Mouse (Mus musculus): ENCODE results near the gene Mgat3. TPM values are rescaled to one million over a fixed set of nuclear protein-coding genes. Genes with fewer than 3 reads are reported as not detected.

Gene Mgat3
- total RNA-seq, 1 experiment from 2014 or later = not detected

DNA sequence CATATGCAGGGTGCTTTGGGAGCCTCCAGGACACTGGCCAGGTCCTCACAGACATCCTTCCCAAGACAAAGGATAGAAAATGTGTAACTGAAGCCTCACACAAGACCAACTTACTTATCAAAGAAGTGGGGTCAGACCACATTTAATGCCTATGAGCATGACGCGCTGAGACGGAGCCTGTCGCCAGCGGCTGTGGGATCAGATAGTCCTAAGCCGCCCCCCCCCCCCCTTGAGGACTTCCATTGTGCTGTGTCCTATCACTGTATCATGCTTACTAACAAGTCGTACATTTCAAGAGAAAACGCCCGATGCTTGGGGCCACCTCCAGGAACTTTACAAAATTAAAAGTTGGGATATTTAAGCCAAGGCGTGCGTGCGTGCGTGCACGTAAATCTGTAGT lies 26.4 kb upstream of the Mgat3 start:
- ATAC-seq (replicated peaks; ENCODE audit: insufficient number of reproducible peaks, low FRiP score, low TSS enrichment, poor library complexity, severe bottlenecking) = no peak

GRCm38 (mm10) chr15:80147511-80147910 lies 26.0 kb upstream of the Mgat3 start:
- ATAC-seq (replicated peaks; ENCODE audit: insufficient number of reproducible peaks, low FRiP score, low TSS enrichment, poor library complexity, severe bottlenecking) = no peak

DNA sequence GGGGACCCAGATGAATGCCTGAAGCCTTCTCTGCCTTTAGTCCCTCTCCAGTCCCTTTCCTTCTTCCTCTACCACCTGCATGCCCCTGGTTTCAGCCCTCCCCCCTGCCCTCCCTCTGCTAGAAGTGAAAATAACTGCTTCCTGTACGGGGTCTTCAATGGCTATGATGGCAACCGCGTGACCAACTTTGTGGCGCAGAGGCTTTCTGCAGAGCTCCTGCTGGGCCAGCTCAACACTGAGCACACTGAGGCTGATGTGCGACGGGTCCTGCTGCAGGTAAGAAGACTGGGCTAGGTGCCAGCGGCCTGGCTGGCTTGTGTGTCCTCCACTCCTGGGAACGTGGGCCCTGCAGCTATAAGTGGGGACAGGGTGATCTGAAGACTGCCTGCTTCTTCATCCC lies 25.0 kb upstream of the Mgat3 start:
- no peak for ATAC-seq (replicated peaks; ENCODE audit: insufficient number of reproducible peaks, low FRiP score, low TSS enrichment, poor library complexity, severe bottlenecking)

- ATAC-seq (replicated peaks; ENCODE audit: insufficient number of reproducible peaks, low FRiP score, low TSS enrichment, poor library complexity, severe bottlenecking) = no peak
Measured at GRCm38 (mm10) chr15:80149517-80149916, 24.0 kb upstream of the Mgat3 start.

GRCm38 (mm10) chr15:80152663-80153062 lies 20.9 kb upstream of the Mgat3 start:
- ATAC-seq (replicated peaks; ENCODE audit: insufficient number of reproducible peaks, low FRiP score, low TSS enrichment, poor library complexity, severe bottlenecking) = no peak

DNA sequence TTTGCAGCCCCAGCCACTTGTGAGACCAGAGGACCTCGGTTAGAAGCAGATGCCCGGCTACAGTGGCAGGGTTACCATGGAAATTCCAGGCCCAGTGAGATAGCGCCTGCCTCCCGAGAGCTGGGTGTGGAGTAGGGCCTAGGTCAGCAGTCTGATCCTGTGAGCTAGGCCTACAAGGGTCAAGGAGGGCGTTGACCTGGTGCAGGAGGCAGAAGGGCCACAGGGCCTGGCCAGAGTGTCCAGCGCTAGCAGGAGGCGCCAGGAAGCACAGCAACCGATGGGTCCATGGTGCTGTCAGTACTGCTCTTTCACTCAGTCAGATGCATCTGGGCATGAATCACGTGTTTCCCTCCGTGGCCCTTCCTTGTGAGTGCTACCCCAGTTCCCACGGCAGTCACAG lies 19.8 kb upstream of the Mgat3 start:
- no peak for ATAC-seq (replicated peaks; ENCODE audit: insufficient number of reproducible peaks, low FRiP score, low TSS enrichment, poor library complexity, severe bottlenecking)

- no peak for ATAC-seq (replicated peaks; ENCODE audit: insufficient number of reproducible peaks, low FRiP score, low TSS enrichment, poor library complexity, severe bottlenecking)
Measured at GRCm38 (mm10) chr15:80155707-80156106, 17.8 kb upstream of the Mgat3 start.

GRCm38 (mm10) chr15:80157197-80157943 lies 16.2 kb upstream of the Mgat3 start:
- no peak for ATAC-seq (replicated peaks; ENCODE audit: insufficient number of reproducible peaks, low FRiP score, low TSS enrichment, poor library complexity, severe bottlenecking)

GRCm38 (mm10) chr15:80158001-80158706 lies 15.4 kb upstream of the Mgat3 start:
- ATAC-seq (replicated peaks; ENCODE audit: insufficient number of reproducible peaks, low FRiP score, low TSS enrichment, poor library complexity, severe bottlenecking) = no peak

DNA sequence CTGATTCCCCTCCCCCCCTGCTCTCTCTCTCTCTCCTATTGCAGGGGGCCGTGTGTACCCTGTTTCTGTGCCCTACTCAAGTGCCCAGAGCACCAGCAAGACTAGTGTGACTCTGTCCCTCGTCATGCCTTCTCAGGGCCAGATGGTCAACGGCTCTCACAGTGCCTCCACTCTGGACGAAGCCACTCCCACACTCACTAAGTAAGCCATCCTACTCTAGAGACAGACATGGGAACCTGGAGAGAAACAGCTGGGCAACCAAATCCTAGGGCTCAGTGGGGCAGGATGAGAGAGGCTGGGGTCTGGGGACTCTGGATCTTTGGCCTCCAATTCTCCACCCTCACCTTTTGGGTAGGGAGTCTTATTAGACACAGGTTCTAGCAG lies 14.8 kb upstream of the Mgat3 start:
- ATAC-seq (replicated peaks; ENCODE audit: insufficient number of reproducible peaks, low FRiP score, low TSS enrichment, poor library complexity, severe bottlenecking) = no peak

DNA sequence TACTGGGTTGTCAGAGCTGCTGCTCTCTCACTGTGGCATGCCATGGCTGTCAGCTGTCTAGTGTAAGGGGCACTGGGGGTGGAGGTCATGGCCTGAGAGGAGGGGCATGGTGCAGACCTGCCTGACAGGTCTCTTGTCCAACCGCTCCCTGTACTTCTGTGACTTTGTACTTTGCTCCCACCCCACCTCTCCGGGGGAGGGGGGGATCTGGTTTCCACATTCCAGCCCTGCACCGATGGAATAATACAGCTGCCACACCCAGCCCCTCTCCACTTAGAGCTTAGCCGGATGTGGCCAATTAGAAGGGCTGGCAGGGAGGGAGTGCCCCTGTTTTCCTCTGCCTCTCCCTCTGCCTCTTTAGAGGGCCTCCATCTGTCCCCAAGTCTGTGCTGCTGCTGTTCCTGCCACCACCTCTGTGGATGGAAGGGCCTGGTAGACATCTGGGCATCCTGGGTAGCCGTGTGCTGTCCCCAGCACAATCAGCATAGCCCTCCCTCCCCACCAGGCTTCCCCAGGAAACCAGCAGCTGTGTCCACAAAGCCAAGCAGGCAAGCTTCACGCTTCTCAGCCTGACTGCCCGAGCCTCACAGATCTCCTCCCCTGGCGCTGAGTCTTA lies 14.1 kb upstream of the Mgat3 start:
- ATAC-seq (replicated peaks; ENCODE audit: insufficient number of reproducible peaks, low FRiP score, low TSS enrichment, poor library complexity, severe bottlenecking) = no peak

GRCm38 (mm10) chr15:80160223-80160622 lies 13.3 kb upstream of the Mgat3 start:
- ATAC-seq (replicated peaks; ENCODE audit: insufficient number of reproducible peaks, low FRiP score, low TSS enrichment, poor library complexity, severe bottlenecking) = no peak

DNA sequence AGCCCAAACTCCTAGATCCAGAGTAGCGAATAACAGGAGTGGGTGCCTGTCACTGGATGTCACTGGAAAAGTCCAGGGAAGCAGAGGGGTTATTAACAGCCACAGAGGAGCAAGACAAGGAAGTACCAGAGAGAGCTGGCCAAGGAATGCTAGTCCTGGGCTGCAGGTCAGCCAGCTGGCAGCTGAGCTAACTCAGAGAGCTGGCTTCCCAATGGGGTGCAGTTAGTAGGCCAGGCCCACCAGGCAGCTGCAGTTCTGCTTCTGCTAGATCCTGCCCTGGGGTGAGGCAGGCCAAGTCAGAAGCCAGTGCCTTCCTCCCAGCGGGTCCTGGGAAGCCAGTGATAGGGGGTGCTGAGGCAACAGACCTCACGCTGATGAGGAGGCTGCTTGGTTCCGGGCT lies 12.8 kb upstream of the Mgat3 start:
- no peak for ATAC-seq (replicated peaks; ENCODE audit: insufficient number of reproducible peaks, low FRiP score, low TSS enrichment, poor library complexity, severe bottlenecking)

- ATAC-seq (replicated peaks; ENCODE audit: insufficient number of reproducible peaks, low FRiP score, low TSS enrichment, poor library complexity, severe bottlenecking) = no peak
Measured at GRCm38 (mm10) chr15:80161199-80161598, 12.3 kb upstream of the Mgat3 start.

DNA sequence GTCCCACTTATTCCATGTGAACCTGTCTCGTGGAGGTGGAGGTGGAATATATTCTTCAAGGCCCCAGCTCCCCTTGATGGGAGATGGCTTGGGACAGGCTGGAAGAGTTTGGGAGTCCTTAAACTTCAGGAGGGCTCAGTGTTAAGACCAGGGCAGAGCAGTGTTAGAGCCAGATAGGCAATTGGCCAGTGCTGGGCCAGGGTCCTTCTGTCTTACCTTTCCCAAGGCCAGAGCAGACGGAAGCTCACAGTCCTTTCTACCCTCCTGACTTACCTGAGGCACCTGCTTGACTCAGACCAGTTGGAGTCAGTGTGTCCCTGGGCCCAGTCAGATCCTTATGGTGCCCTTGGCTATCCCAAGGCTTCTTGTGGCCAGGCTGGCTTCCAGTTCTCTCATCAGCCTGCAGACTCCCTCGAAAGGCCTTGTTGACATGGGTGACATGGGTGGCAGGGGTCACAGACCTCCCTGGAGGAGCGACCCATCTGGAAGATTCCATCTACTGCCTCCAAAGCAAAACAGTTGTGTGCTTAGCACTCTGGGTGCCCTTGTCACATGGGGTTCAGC lies 11.0 kb upstream of the Mgat3 start:
- ATAC-seq (replicated peaks; ENCODE audit: insufficient number of reproducible peaks, low FRiP score, low TSS enrichment, poor library complexity, severe bottlenecking) = no peak

GRCm38 (mm10) chr15:80163274-80163673 lies 10.2 kb upstream of the Mgat3 start:
- ATAC-seq (replicated peaks; ENCODE audit: insufficient number of reproducible peaks, low FRiP score, low TSS enrichment, poor library complexity, severe bottlenecking) = no peak

- ATAC-seq (replicated peaks; ENCODE audit: insufficient number of reproducible peaks, low FRiP score, low TSS enrichment, poor library complexity, severe bottlenecking) = no peak
Measured at GRCm38 (mm10) chr15:80163716-80164115, 9.8 kb upstream of the Mgat3 start.

DNA sequence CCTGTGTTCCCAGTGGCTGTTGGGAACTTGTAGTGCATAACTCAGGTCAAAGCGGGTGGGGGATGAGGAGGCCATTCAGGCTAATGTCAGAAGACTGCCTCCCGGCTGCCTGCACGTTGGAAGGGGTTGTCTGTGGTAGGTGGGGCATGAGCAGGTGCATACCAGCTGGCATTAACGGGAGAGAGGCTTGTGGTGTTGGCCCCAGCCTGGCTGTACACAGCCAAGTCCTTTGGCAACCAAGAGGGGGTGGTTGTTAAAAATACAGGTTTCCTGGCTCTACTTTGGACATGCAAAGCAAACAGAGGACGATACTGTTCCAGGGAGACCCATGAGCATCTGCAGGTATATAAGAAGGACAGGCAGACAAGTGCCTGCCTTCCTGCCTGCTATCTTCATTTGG lies 8.1 kb upstream of the Mgat3 start:
- no peak for ATAC-seq (replicated peaks; ENCODE audit: insufficient number of reproducible peaks, low FRiP score, low TSS enrichment, poor library complexity, severe bottlenecking)

GRCm38 (mm10) chr15:80169484-80169883 lies 4.0 kb upstream of the Mgat3 start:
- no peak for ATAC-seq (replicated peaks; ENCODE audit: insufficient number of reproducible peaks, low FRiP score, low TSS enrichment, poor library complexity, severe bottlenecking)

DNA sequence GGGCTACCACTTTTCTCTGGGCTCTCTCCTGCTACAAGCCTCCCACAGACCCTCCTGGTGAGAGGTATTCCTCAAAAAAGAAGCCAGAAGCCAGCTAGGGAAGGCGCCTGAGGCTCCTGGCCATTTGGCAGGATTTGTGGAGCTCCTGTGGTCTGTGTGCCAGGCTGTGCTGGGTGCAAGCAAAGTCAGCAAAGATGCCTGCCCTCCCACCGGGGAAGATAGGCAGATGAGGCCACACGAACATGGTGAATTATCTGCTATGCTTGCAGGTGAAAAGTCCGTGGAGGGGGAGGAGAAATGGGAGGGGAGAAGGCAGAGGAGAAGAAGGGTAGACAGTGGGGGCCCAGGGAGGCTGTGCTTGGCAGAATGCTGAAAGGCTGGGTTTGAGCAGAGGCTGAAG lies 3.2 kb upstream of the Mgat3 start:
- ATAC-seq (replicated peaks; ENCODE audit: insufficient number of reproducible peaks, low FRiP score, low TSS enrichment, poor library complexity, severe bottlenecking) = no peak

Data from monocyte, adult 5-6 weeks (primary cell).